Mouse (Mus musculus): ENCODE results near the gene Ppp1r36. TPM values are rescaled to one million over a fixed set of nuclear protein-coding genes. Genes with fewer than 3 reads are reported as not detected.

Gene Ppp1r36
- polyA plus RNA-seq, 1 experiment, result not detected

DNA sequence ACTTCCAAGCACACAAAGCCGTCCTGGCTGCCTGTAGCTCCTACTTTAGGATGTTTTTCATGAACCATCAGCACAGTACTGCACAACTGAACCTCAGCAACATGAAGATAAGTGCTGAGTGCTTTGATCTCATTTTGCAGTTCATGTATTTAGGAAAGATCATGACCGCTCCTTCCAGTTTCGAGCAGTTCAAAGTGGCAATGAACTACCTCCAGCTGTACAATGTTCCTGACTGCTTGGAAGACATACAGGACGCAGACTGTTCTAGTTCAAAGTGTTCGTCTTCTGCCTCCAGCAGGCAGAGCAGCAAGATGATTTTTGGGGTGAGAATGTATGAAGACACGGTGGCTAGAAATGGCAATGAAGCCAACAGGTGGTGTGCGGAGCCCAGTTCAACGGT is 32.0 kb upstream of the Ppp1r36 start:
- Histone ChIP-seq H3K36me3 (ENCODE audit: control insufficient read depth) (peaks cover 69% of the 10 kb centered on the region), H3K27me3 (ENCODE audit: control insufficient read depth) (no peaks in the 10 kb centered on the region)
- TF ChIP-seq GATA1 (IDR thresholded peaks at IDR 0.05; ENCODE audit: low read length) (no peak), TAL1 (IDR thresholded peaks at IDR 0.05; ENCODE audit: low read length) (no peak)

DNA sequence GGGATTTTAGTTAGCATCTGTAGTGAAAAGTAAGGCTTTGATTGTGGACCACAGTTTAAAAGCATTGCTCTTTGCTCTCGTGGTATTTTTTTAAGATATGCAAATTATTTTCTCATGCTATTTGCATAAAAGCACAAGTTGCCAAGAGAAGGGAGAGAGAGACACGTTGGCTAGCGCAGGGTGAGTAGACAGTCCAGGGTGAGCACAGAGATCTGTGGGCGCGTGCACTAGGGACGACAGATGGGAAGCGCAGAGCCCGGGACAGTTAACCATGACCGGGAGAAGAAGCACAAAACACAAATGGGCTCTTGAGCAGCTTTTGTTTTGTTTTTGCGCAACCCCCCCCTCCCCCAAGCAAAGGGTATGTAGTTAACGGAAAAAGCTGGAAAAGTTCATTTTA is 28.5 kb upstream of the Ppp1r36 start:
- H3K4me1 ChIP-seq (ENCODE audit: control insufficient read depth), result peaks cover 30% of the 10 kb centered on the region
- H3K4me3 ChIP-seq (replicated peaks), result no peak overlapping the region
- H3K9me3 ChIP-seq (ENCODE audit: control insufficient read depth, low read length), result no peaks in the 10 kb centered on the region
- H3K27me3 ChIP-seq (ENCODE audit: control insufficient read depth), result no peaks in the 10 kb centered on the region
- TF ChIP-seq TAL1 (IDR thresholded peaks at IDR 0.05; ENCODE audit: low read length) (no peak), GATA1 (IDR thresholded peaks at IDR 0.05; ENCODE audit: low read length) (no peak)
- peaks cover 68% of the 10 kb centered on the region for H3K36me3 ChIP-seq (ENCODE audit: control insufficient read depth)

More for the DNA sequence above, 32.0 kb upstream of the Ppp1r36 start:
- H3K9me3 ChIP-seq (ENCODE audit: control insufficient read depth, low read length), result no peaks in the 10 kb centered on the region
- H3K4me3 ChIP-seq (replicated peaks), result no peak overlapping the region
- peaks cover 16% of the 10 kb centered on the region for H3K4me1 ChIP-seq (ENCODE audit: control insufficient read depth)

DNA sequence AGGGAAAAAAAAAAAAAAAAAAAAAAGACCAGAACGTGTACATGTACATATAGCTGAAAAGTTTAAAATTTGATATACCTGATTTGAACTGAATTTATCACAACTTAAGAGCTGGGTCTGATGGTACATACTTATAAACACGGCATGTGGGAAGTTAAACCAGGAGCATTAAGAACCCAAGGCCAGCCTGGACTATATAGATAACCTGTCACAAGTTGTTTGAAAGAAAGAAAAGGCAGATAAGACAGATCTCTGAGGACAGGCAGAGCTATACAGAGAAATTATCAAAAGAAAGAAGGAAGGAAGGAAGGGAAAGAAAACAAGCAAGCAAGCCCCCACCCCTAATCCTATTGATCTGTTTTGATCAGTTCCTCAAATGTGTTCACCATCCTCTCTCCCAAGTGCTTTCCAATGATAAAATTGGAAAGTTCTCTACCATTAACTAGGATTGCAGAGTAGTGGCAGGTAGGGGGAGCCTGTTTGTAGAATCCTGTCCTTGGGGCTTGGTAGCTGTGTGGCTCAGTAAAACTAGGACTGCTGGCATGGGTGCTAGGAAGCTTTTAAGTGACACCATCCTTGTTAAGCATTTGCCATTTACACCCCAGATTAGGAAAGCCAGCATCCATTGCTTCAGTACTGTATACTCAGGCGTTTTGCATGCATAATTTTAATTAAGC is 25.6 kb upstream of the Ppp1r36 start:
- peaks cover 41% of the 10 kb centered on the region for H3K36me3 ChIP-seq (ENCODE audit: control insufficient read depth)
- no peak for TF ChIP-seq TAL1 (IDR thresholded peaks at IDR 0.05; ENCODE audit: low read length)
- no peak for TF ChIP-seq GATA1 (IDR thresholded peaks at IDR 0.05; ENCODE audit: low read length)
- peaks cover 30% of the 10 kb centered on the region for H3K4me1 ChIP-seq (ENCODE audit: control insufficient read depth)
- H3K9me3 ChIP-seq (ENCODE audit: control insufficient read depth, low read length), result no peaks in the 10 kb centered on the region
- no peak overlapping the region for H3K4me3 ChIP-seq (replicated peaks)
- no peaks in the 10 kb centered on the region for H3K27me3 ChIP-seq (ENCODE audit: control insufficient read depth)

DNA sequence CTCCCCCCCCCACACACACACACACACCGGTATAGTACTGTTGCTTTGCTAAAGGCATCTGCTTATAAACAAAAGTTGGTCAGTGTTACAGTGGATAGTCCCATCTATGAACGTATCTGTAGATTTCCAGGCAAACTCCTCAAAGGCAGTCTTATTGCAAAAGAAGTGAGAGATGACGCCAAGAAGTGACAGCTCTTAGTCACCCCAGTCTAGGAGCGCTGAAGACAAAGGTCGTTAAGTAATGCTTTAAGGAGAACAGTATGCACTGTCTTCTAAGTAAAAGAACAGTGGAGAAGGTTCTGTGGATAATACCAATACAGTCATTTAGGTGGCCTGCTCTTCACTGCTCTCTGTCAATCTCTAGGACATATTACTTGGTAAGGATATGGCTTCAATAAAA is 24.4 kb upstream of the Ppp1r36 start:
- H3K4me3 ChIP-seq (replicated peaks), result no peak overlapping the region
- peaks cover 30% of the 10 kb centered on the region for H3K4me1 ChIP-seq (ENCODE audit: control insufficient read depth)
- no peak for TF ChIP-seq GATA1 (IDR thresholded peaks at IDR 0.05; ENCODE audit: low read length)
- H3K27me3 ChIP-seq (ENCODE audit: control insufficient read depth), result no peaks in the 10 kb centered on the region
- peaks cover 35% of the 10 kb centered on the region for H3K36me3 ChIP-seq (ENCODE audit: control insufficient read depth)
- H3K9me3 ChIP-seq (ENCODE audit: control insufficient read depth, low read length), result no peaks in the 10 kb centered on the region

DNA sequence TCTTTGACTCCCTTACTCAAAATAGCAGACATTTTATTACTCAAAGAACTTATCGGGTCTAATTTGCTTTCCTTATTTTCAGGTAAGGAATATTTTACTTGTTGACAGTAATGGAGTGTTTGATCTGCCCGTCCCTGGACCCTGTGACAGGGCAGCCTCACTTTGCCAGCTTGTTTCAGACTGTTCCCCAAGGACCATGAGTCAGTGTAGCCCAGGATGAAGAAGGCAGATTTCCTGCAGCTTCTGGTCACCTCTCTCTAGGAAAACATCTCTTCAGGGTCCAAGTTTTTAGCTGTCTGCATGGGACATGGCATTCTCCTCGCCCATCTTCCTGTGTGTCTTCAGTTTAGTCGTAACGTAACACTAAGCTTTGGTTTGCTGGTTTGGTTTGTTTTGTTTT is 20.1 kb upstream of the Ppp1r36 start:
- Histone ChIP-seq H3K36me3 (ENCODE audit: control insufficient read depth) (peaks cover 5% of the 10 kb centered on the region), H3K9me3 (ENCODE audit: control insufficient read depth, low read length) (no peaks in the 10 kb centered on the region), H3K27me3 (ENCODE audit: control insufficient read depth) (0 out of 2 replicates have a peak, but pooled peaks cover 2% of the 10 kb centered on the region), H3K4me1 (ENCODE audit: control insufficient read depth) (peaks cover 7% of the 10 kb centered on the region), H3K4me3 (replicated peaks) (no peak overlapping the region)
- TF ChIP-seq GATA1 (IDR thresholded peaks at IDR 0.05; ENCODE audit: low read length), result no peak
- TF ChIP-seq TAL1 (IDR thresholded peaks at IDR 0.05; ENCODE audit: low read length), result no peak

DNA sequence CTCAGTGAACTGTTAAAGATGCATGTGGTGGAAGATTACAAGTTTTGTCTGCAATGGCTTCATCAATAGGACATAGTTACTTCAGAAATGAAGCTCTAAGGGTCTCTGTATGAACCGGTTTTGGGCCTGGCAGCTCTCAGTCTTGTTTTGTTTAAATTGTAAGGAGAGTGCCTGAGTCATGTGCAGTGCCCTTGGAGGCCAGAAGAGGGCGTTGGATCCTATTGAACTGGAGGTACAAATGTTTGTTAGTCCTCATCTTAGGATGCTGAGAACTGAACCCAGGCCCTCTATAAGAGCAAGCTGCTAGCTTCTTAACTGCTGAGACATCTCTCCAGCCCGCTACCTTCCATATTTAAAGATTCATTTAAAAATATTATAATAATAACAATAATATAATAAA is 15.7 kb upstream of the Ppp1r36 start:
- no peak for TF ChIP-seq GATA1 (IDR thresholded peaks at IDR 0.05; ENCODE audit: low read length)
- TF ChIP-seq TAL1 (IDR thresholded peaks at IDR 0.05; ENCODE audit: low read length), result no peak
- Histone ChIP-seq H3K4me3 (replicated peaks) (no peak overlapping the region), H3K27me3 (ENCODE audit: control insufficient read depth) (peaks cover 42% of the 10 kb centered on the region), H3K4me1 (ENCODE audit: control insufficient read depth) (peaks cover 40% of the 10 kb centered on the region), H3K9me3 (ENCODE audit: control insufficient read depth, low read length) (peaks cover 18% of the 10 kb centered on the region), H3K36me3 (ENCODE audit: control insufficient read depth) (no peaks in the 10 kb centered on the region)

DNA sequence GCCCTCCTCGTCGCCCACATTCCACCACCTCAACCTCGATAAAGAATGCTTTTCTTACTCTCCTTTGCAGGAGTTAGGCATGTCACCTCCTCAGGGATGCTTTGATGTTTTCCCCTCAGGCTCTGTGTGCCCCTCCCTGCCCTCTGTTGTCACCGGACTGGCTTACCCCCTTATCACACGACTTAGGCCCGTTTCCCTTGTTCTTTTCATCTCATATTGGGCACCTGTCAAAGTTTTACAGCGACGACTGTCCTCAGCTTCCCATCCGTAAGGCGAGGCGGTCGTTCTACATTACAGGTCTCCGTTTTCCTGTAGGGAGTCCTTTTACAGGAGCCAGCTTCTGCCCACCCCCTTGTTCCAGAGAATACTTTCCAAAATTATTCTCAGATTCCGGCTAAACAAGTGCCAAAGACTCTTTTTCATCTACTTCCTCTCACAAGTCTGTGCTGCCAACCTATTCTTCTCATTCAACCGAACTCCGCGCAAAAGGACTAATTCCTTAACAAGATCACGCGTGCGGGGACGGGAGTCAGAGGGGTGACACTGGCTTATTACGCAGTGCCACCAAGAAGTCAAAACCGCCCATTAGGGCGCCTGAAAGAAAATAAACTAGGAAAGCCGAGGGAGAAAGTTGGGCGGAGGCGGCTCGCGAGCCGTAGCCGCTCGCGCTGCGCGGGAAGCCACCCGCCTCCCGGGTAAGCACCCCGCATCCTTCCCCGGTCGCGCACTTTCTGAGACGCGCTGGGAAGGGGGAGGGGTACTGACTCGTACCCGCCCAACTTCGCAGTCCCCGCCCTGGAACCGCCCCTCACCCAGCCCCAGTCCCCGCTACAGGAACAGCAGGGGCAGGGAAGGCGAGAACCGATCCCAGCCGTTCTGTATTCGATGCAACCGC is 14.1 kb upstream of the Ppp1r36 start:
- TF ChIP-seq TAL1 (IDR thresholded peaks at IDR 0.05; ENCODE audit: low read length) (no peak), GATA1 (IDR thresholded peaks at IDR 0.05; ENCODE audit: low read length) (no peak)
- Histone ChIP-seq H3K27me3 (ENCODE audit: control insufficient read depth) (peaks cover 58% of the 10 kb centered on the region), H3K9me3 (ENCODE audit: control insufficient read depth, low read length) (peaks cover 18% of the 10 kb centered on the region), H3K36me3 (ENCODE audit: control insufficient read depth) (no peaks in the 10 kb centered on the region), H3K4me1 (ENCODE audit: control insufficient read depth) (peaks cover 40% of the 10 kb centered on the region), H3K4me3 (replicated peaks) (peak overlapping the region; percentile 88)

DNA sequence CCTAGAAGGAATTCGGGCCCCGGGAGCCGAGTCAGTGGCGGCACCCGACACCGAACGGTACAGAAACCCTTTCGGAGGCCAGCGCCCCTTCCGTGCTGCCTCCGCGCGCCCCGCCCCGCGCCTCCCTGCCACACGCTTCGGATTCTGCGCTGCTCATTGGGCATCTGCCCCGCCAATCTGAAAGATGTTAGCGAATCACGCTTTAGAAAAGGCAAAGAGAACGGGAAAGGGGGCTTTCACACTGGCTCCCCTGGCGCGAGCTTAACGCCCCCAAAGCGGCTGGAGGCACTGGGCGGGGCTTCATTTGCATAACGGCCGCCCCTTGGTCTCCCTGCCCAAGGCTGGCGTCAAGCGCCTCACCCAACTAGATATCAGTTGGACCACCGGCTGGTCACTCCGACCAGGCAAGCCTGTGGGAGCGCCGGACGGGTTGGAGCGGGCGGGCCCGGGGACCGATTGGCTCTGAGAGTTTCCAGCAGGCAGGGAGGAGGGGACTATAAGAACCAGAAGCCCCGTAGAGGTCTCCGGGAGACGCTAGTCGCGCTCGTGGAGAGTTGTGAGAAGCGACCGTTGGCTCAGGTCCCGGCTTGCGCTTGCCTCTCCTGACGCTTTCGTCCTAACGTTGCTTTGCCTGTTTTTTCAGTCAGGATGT is 13.3 kb upstream of the Ppp1r36 start, which contains the start of gene Hspa2:
Hspa2 (plus strand) TSS at position 291 of the 652 bp plus-strand sequence.
- Histone ChIP-seq H3K4me3 (replicated peaks) (peak within 1 kb of the TSS; percentile 88), H3K36me3 (ENCODE audit: control insufficient read depth) (no peaks in the 10 kb centered on the region), H3K9me3 (ENCODE audit: control insufficient read depth, low read length) (peaks cover 18% of the 10 kb centered on the region), H3K4me1 (ENCODE audit: control insufficient read depth) (peaks cover 40% of the 10 kb centered on the region), H3K27me3 (ENCODE audit: control insufficient read depth) (peaks cover 66% of the 10 kb centered on the region)
- TF ChIP-seq TAL1 (IDR thresholded peaks at IDR 0.05; ENCODE audit: low read length), result no peak

DNA sequence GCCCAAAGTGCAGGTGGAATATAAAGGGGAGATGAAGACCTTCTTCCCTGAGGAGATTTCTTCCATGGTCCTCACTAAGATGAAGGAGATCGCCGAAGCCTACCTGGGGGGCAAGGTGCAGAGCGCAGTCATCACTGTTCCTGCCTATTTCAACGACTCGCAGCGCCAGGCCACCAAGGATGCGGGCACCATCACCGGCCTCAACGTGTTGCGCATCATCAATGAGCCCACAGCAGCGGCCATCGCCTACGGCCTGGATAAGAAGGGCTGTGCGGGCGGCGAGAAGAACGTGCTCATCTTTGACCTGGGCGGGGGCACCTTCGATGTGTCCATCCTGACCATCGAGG is 12.5 kb upstream of the Ppp1r36 start:
- TF ChIP-seq GATA1 (IDR thresholded peaks at IDR 0.05; ENCODE audit: low read length) (no peak), TAL1 (IDR thresholded peaks at IDR 0.05; ENCODE audit: low read length) (no peak)
- H3K4me1 ChIP-seq (ENCODE audit: control insufficient read depth), result peaks cover 40% of the 10 kb centered on the region
- peaks cover 67% of the 10 kb centered on the region for H3K27me3 ChIP-seq (ENCODE audit: control insufficient read depth)
- no peaks in the 10 kb centered on the region for H3K36me3 ChIP-seq (ENCODE audit: control insufficient read depth)
- peak overlapping the region; percentile 88 for H3K4me3 ChIP-seq (replicated peaks)
- H3K9me3 ChIP-seq (ENCODE audit: control insufficient read depth, low read length), result peaks cover 18% of the 10 kb centered on the region

Measured in erythroblast, embryonic 14.5 days (primary cell).